Mouse (Mus musculus) olfactory bulb, adult 2 months (tissue): ENCODE results near the gene CN725425.

ENCODE experiments used
- CTCF ChIP-seq: fragments of 200-500 bp; IDR thresholded peaks from 2 replicates; pipeline ENCODE4 v1.5.1; 2012; ENCODE audit warnings: low read depth, mild to moderate bottlenecking, low read length, moderate library complexity; ENCODE audit not compliant: insufficient read depth
- POLR2A ChIP-seq: fragments of 200-500 bp; IDR thresholded peaks from 2 replicates; pipeline ENCODE4 v1.6.1; 2012; ENCODE audit warnings: mild to moderate bottlenecking, low read depth, low read length, moderate library complexity; ENCODE audit not compliant: insufficient read depth

- TF ChIP-seq CTCF: no peak
- TF ChIP-seq POLR2A: no peak
Observed at GRCm38 (mm10) chr15:91161153-91161552, 38.1 kb upstream of the CN725425 start.
